Mouse (Mus musculus): Measurements from ENCODE around the gene Vmn1r189. TPM values are rescaled to one million over a fixed set of nuclear protein-coding genes. Genes with fewer than 3 reads are reported as not detected.
"Not testable (repeated sequence)": the region's sequence is repeated elsewhere in the genome, so short reads cannot be mapped to it uniquely, and the experiment has no call there.

The Vmn1r189 gene
- total RNA-seq (2021): not detected
- long read RNA-seq, experiment 1: 0 reads
- long read RNA-seq, experiment 2: 0 reads

- H3K27ac ChIP-seq; H3K4me3 ChIP-seq; intact Hi-C loops (cut with DNase I); DNase-seq (ENCODE audit: extremely low spot score in 1 of 2, low spot score in 2 of 2): not testable (repeated sequence)
These were observed at the start of gene Vmn1r189 for GRCm38 (mm10) chr13:22105724-22106123. Gene Vmn1r189, minus strand, starts transcription at chr13:22105824.

GRCm38 (mm10) chr13:22136495-22137293, 31.1 kb upstream of the Vmn1r189 start:
- H3K27ac ChIP-seq; H3K4me3 ChIP-seq; intact Hi-C loops (cut with DNase I); DNase-seq (ENCODE audit: extremely low spot score in 1 of 2, low spot score in 2 of 2): not testable (repeated sequence)

GRCm38 (mm10) chr13:22084140-22084539, 21.5 kb downstream of the Vmn1r189 start, which contains the start of gene Vmn1r188:
Gene Vmn1r188, plus strand, starts transcription at chr13:22084440.
- H3K27ac ChIP-seq; H3K4me3 ChIP-seq; DNase-seq (ENCODE audit: extremely low spot score in 1 of 2, low spot score in 2 of 2); intact Hi-C loops (cut with DNase I): not testable (repeated sequence)

GRCm38 (mm10) chr13:22063468-22063867, 42.2 kb downstream of the Vmn1r189 start:
- no peak overlapping the region for H3K27ac ChIP-seq
- H3K4me3 ChIP-seq: no peak overlapping the region
- no peak for TF ChIP-seq CTCF (IDR thresholded peaks at IDR 0.05)
- intact Hi-C loops (cut with DNase I): no loop called here
- DNase-seq (ENCODE audit: extremely low spot score in 1 of 2, low spot score in 2 of 2): no peak

- Histone ChIP-seq H3K27ac (no peak overlapping the region), H3K4me3 (no peak overlapping the region)
- no peak for DNase-seq (ENCODE audit: extremely low spot score in 1 of 2, low spot score in 2 of 2)
- intact Hi-C loops (cut with DNase I): no loop called here
- no peak for TF ChIP-seq CTCF (IDR thresholded peaks at IDR 0.05)
These were observed 44.2 kb downstream of the Vmn1r189 start for GRCm38 (mm10) chr13:22061422-22061821.

GRCm38 (mm10) chr13:22053754-22054153, 51.9 kb downstream of the Vmn1r189 start:
- H3K4me3 ChIP-seq: no peak overlapping the region
- no peak for TF ChIP-seq CTCF (IDR thresholded peaks at IDR 0.05)
- intact Hi-C loops (cut with DNase I): loop anchor here (5.0 kb wide), 2 partner anchors 341 to 1359 kb away; no protein-coding TSS in a partner anchor
- no peak for DNase-seq (ENCODE audit: extremely low spot score in 1 of 2, low spot score in 2 of 2)
- H3K27ac ChIP-seq: no peak overlapping the region

- DNase-seq (ENCODE audit: extremely low spot score in 1 of 2, low spot score in 2 of 2): no peak
- intact Hi-C loops (cut with DNase I): loop anchor here (5.0 kb wide), 2 partner anchors 339 to 1361 kb away; no protein-coding TSS in a partner anchor
- Histone ChIP-seq H3K4me3 (peak overlapping the region; percentile 73), H3K27ac (peak overlapping the region; percentile 74)
- TF ChIP-seq CTCF (IDR thresholded peaks at IDR 0.05): no peak
These were observed 54.1 kb downstream of the Vmn1r189 start for GRCm38 (mm10) chr13:22051523-22051859.

- peak; percentile 59 for TF ChIP-seq CTCF (IDR thresholded peaks at IDR 0.05)
These were observed 54.8 kb downstream of the Vmn1r189 start for GRCm38 (mm10) chr13:22050591-22051522.

More at GRCm38 (mm10) chr13:22050591-22051522, 54.8 kb downstream of the Vmn1r189 start:
- peak overlapping the region; percentile 74 for H3K27ac ChIP-seq
- intact Hi-C loops (cut with DNase I): loop anchor here (5.0 kb wide), 2 partner anchors 339 to 1361 kb away; no protein-coding TSS in a partner anchor
- peak overlapping the region; percentile 73 for H3K4me3 ChIP-seq
- DNase-seq (ENCODE audit: extremely low spot score in 1 of 2, low spot score in 2 of 2): peak; percentile 87 to 90

Small RNAs within 50 kb of the gene (microRNA-seq; reads per million reads assigned to microRNA genes)
- 0 reads per million in 2 experiments for gene Gm26300

Other genes starting within 250 kb of the Vmn1r189 start
- gene Zfp184, start 160.7 kb downstream of the Vmn1r189 start, total RNA-seq (2021): 1 to 10 TPM; 3.8 to 3.9 TPM
- gene Pom121l2, start 124.6 kb downstream of the Vmn1r189 start, total RNA-seq (2021): not detected
- gene Prss16, start 96.1 kb downstream of the Vmn1r189 start, total RNA-seq (2021): 1 to 10 TPM in 1 of 2 experiments, under 1 TPM in 1; 0.57 to 1.1 TPM
- gene Hist1h2ah, start 70.3 kb downstream of the Vmn1r189 start, total RNA-seq (2021): 10 to 100 TPM; 18.8 to 25.6 TPM
- gene Hist1h2bk, start 70.0 kb downstream of the Vmn1r189 start, total RNA-seq (2021): 10 to 100 TPM; 12.2 to 13.5 TPM
- gene Hist1h4i, start 64.5 kb downstream of the Vmn1r189 start, total RNA-seq (2021): 10 to 100 TPM; 58.2 to 75.2 TPM
- gene Hist1h2ag, start 62.9 kb downstream of the Vmn1r189 start, total RNA-seq (2021): 1 to 10 TPM; 8.1 to 9.2 TPM
- 10 to 100 TPM in 1 of 2 experiments, 1 to 10 TPM in 1; 9.4 to 12.9 TPM for gene Hist1h2bj, start 62.6 kb downstream of the Vmn1r189 start, total RNA-seq (2021)
- gene Vmn1r188, start 21.4 kb downstream of the Vmn1r189 start, total RNA-seq (2021): not detected
- not detected for gene Vmn1r191, start 78.1 kb upstream of the Vmn1r189 start, total RNA-seq (2021)
- gene Vmn1r192, start 85.3 kb upstream of the Vmn1r189 start, total RNA-seq (2021): not detected
- gene Vmn1r193, start 117.3 kb upstream of the Vmn1r189 start, total RNA-seq (2021): not detected
- not detected for gene Vmn1r194, start 138.4 kb upstream of the Vmn1r189 start, total RNA-seq (2021)
- gene Vmn1r195, start 164.7 kb upstream of the Vmn1r189 start, total RNA-seq (2021): not detected
- gene Vmn1r196, start 184.1 kb upstream of the Vmn1r189 start, total RNA-seq (2021): not detected
- not detected for gene Vmn1r197, start 218.8 kb upstream of the Vmn1r189 start, total RNA-seq (2021)
- gene Vmn1r198, start 244.5 kb upstream of the Vmn1r189 start, total RNA-seq (2021): not detected

Data from left cerebral cortex, adult 2 months (tissue).